Mouse (Mus musculus) megakaryocyte, embryonic 14.5 days (primary cell): Measurements from ENCODE around the gene 1700029I15Rik.

ENCODE experiments used
- FLI1 ChIP-seq: IDR thresholded peaks from 2 replicates; pipeline ENCODE4 v1.6.1; 2012; ENCODE audit warnings: low read length, inconsistent platforms, mixed read lengths
- GATA1 ChIP-seq: IDR thresholded peaks from 3 replicates; pipeline ENCODE4 v1.6.1; 2012; ENCODE audit warnings: mixed read lengths, low read length, inconsistent platforms, borderline replicate concordance

- TF ChIP-seq GATA1, result no peak
- TF ChIP-seq FLI1, result no peak
These were observed 4.7 kb downstream of the 1700029I15Rik start for GRCm38 (mm10) chr2:92386821-92387570.
